Mouse (Mus musculus): ENCODE results near the gene Ninj1. TPM values are rescaled to one million over a fixed set of nuclear protein-coding genes. Genes with fewer than 3 reads are reported as not detected.

Gene Ninj1
- polyA plus RNA-seq, 1 experiment from 2014 or later: 106 TPM

- TF ChIP-seq CTCF (IDR thresholded peaks at IDR 0.05): no peak
- POLR2A ChIA-PET: no interaction called here
- ATAC-seq (no peak), DNase-seq (ENCODE audit: low read depth, low spot score) (no peak)
- in situ Hi-C loops (cut with MboI; ENCODE audit: low pct_unique_long_range_greater_than_20kb): no loop called here
- H3K27me3 ChIP-seq: peaks cover 21% of the 10 kb centered on the region
- CTCF ChIA-PET: no interaction called here
Observed at GRCm38 (mm10) chr13:49224314-49224713, 37.0 kb downstream of the Ninj1 start.

GRCm38 (mm10) chr13:49224729-49225128 lies 37.4 kb downstream of the Ninj1 start:
- POLR2A ChIA-PET: interaction anchor here (0.7 kb wide), 1 partner anchor 336 kb away, joined by 5 read pairs; no protein-coding TSS in a partner anchor
- TF ChIP-seq CTCF (IDR thresholded peaks at IDR 0.05): no peak
- CTCF ChIA-PET: interaction anchor here (0.9 kb wide), 1 partner anchor 9 kb away, joined by 3 read pairs; no protein-coding TSS in a partner anchor
- H3K27me3 ChIP-seq: peaks cover 21% of the 10 kb centered on the region
- ATAC-seq: no peak
- DNase-seq (ENCODE audit: low read depth, low spot score): no peak
- in situ Hi-C loops (cut with MboI; ENCODE audit: low pct_unique_long_range_greater_than_20kb): no loop called here

GRCm38 (mm10) chr13:49225159-49225558 lies 37.9 kb downstream of the Ninj1 start:
- in situ Hi-C loops (cut with MboI; ENCODE audit: low pct_unique_long_range_greater_than_20kb): no loop called here
- TF ChIP-seq CTCF (IDR thresholded peaks at IDR 0.05): no peak
- POLR2A ChIA-PET: interaction anchor here (0.7 kb wide), 1 partner anchor 337 kb away, joined by 5 read pairs; no protein-coding TSS in a partner anchor
- ATAC-seq: no peak
- CTCF ChIA-PET: interaction anchor here (0.9 kb wide), 1 partner anchor 9 kb away, joined by 3 read pairs; no protein-coding TSS in a partner anchor
- peaks cover 21% of the 10 kb centered on the region for H3K27me3 ChIP-seq
- DNase-seq (ENCODE audit: low read depth, low spot score): no peak

- TF ChIP-seq CTCF (IDR thresholded peaks at IDR 0.05): no peak
- in situ Hi-C loops (cut with MboI; ENCODE audit: low pct_unique_long_range_greater_than_20kb): no loop called here
- peaks cover 21% of the 10 kb centered on the region for H3K27me3 ChIP-seq
- CTCF ChIA-PET: interaction anchor here (0.9 kb wide), 1 partner anchor 8 kb away, joined by 3 read pairs; no protein-coding TSS in a partner anchor
- DNase-seq (ENCODE audit: low read depth, low spot score): no peak
- POLR2A ChIA-PET: no interaction called here
- no peak for ATAC-seq
Observed at GRCm38 (mm10) chr13:49225633-49226032, 38.3 kb downstream of the Ninj1 start.

GRCm38 (mm10) chr13:49233792-49234572 lies 46.7 kb downstream of the Ninj1 start:
- ATAC-seq: no peak
- ChIA-PET POLR2A (no interaction called here), CTCF (interaction anchor here (1.0 kb wide), 1 partner anchor 9 kb away, joined by 3 read pairs; no protein-coding TSS in a partner anchor)
- H3K27me3 ChIP-seq: no peaks in the 10 kb centered on the region
- in situ Hi-C loops (cut with MboI; ENCODE audit: low pct_unique_long_range_greater_than_20kb): no loop called here
- no peak for TF ChIP-seq CTCF (IDR thresholded peaks at IDR 0.05)
- no peak for DNase-seq (ENCODE audit: low read depth, low spot score)

- ChIA-PET POLR2A (no interaction called here), CTCF (no interaction called here)
- DNase-seq (ENCODE audit: low read depth, low spot score) (no peak), ATAC-seq (no peak)
- H3K27me3 ChIP-seq: no peaks in the 10 kb centered on the region
- TF ChIP-seq CTCF (IDR thresholded peaks at IDR 0.05): no peak
- in situ Hi-C loops (cut with MboI; ENCODE audit: low pct_unique_long_range_greater_than_20kb): no loop called here
Observed at GRCm38 (mm10) chr13:49234711-49235110, 47.4 kb downstream of the Ninj1 start.

GRCm38 (mm10) chr13:49237617-49238016 lies 50.3 kb downstream of the Ninj1 start:
- ChIA-PET CTCF (no interaction called here), POLR2A (interaction anchor here (0.6 to 0.7 kb wide), 2 partner anchors 8 to 26 kb away, joined by 3 to 6 read pairs; no protein-coding TSS in a partner anchor)
- no peak for DNase-seq (ENCODE audit: low read depth, low spot score)
- no peak for ATAC-seq
- no peaks in the 10 kb centered on the region for H3K27me3 ChIP-seq
- in situ Hi-C loops (cut with MboI; ENCODE audit: low pct_unique_long_range_greater_than_20kb): no loop called here
- no peak for TF ChIP-seq CTCF (IDR thresholded peaks at IDR 0.05)

GRCm38 (mm10) chr13:49238737-49239136 lies 51.5 kb downstream of the Ninj1 start:
- in situ Hi-C loops (cut with MboI; ENCODE audit: low pct_unique_long_range_greater_than_20kb): no loop called here
- DNase-seq (ENCODE audit: low read depth, low spot score) (no peak), ATAC-seq (no peak)
- no peak for TF ChIP-seq CTCF (IDR thresholded peaks at IDR 0.05)
- no peaks in the 10 kb centered on the region for H3K27me3 ChIP-seq
- ChIA-PET CTCF (no interaction called here), POLR2A (no interaction called here)

- CTCF ChIA-PET: no interaction called here
- DNase-seq (ENCODE audit: low read depth, low spot score) (no peak), ATAC-seq (no peak)
- H3K27me3 ChIP-seq: no peaks in the 10 kb centered on the region
- POLR2A ChIA-PET: no interaction called here
- TF ChIP-seq CTCF (IDR thresholded peaks at IDR 0.05): no peak
- in situ Hi-C loops (cut with MboI; ENCODE audit: low pct_unique_long_range_greater_than_20kb): no loop called here
Observed at GRCm38 (mm10) chr13:49242321-49243065, 55.2 kb downstream of the Ninj1 start.

GRCm38 (mm10) chr13:49243492-49243891 lies 56.2 kb downstream of the Ninj1 start:
- CTCF ChIA-PET: no interaction called here
- POLR2A ChIA-PET: no interaction called here
- no peaks in the 10 kb centered on the region for H3K27me3 ChIP-seq
- in situ Hi-C loops (cut with MboI; ENCODE audit: low pct_unique_long_range_greater_than_20kb): no loop called here
- no peak for ATAC-seq
- no peak for TF ChIP-seq CTCF (IDR thresholded peaks at IDR 0.05)
- no peak for DNase-seq (ENCODE audit: low read depth, low spot score)

GRCm38 (mm10) chr13:49245251-49245650 lies 58.0 kb downstream of the Ninj1 start:
- no peak for DNase-seq (ENCODE audit: low read depth, low spot score)
- ChIA-PET CTCF (no interaction called here), POLR2A (no interaction called here)
- ATAC-seq: no peak
- in situ Hi-C loops (cut with MboI; ENCODE audit: low pct_unique_long_range_greater_than_20kb): no loop called here
- no peaks in the 10 kb centered on the region for H3K27me3 ChIP-seq
- TF ChIP-seq CTCF (IDR thresholded peaks at IDR 0.05): no peak

Other genes starting within 250 kb of the Ninj1 start
- 172 TPM for gene Fam120a, start 219.5 kb upstream of the Ninj1 start, polyA plus RNA-seq (2021)
- 1.8 TPM for gene Wnk2, start 39.5 kb upstream of the Ninj1 start, polyA plus RNA-seq (2021)
- 58.9 TPM for gene Card19, start 28.6 kb downstream of the Ninj1 start, polyA plus RNA-seq (2021)
- not detected for gene Susd3, start 61.2 kb downstream of the Ninj1 start, polyA plus RNA-seq (2021)
- gene Fgd3, start 132.8 kb downstream of the Ninj1 start, polyA plus RNA-seq (2021): 79.4 TPM
- 45.2 TPM for gene Bicd2, start 154.1 kb downstream of the Ninj1 start, polyA plus RNA-seq (2021)
- gene Ippk, start 233.8 kb downstream of the Ninj1 start, polyA plus RNA-seq (2021): 14.1 TPM

Measured in Patski (cell line).